Mouse (Mus musculus) stomach, embryonic 14.5 days (tissue): ENCODE results near the gene Fdx1. TPM values are rescaled to one million over a fixed set of nuclear protein-coding genes. Genes with fewer than 3 reads are reported as not detected.
A peak's percentile ranks its signal among the peaks of the same experiment; 100 is the strongest.

Source experiments
- ATAC-seq: fragments of 200-750 bp; cut with Nextera tagmentation; 2 replicates; pipeline ENCODE4 v1.8.0; 2017; ENCODE audit warnings: low read depth, moderate TSS enrichment; ENCODE audit not compliant: insufficient number of reproducible peaks, insufficient read depth, low FRiP score
- H3K27ac ChIP-seq: fragments of 300-500 bp; sonication (generic); 2 replicates; pipeline ENCODE4 v1.5.1; 2014; ENCODE audit warnings: mild to moderate bottlenecking, low read length, moderate library complexity, mixed read lengths
- H3K27me3 ChIP-seq: fragments of 300-500 bp; sonication (generic); 2 replicates; pipeline ENCODE4 v1.6.1; 2014; ENCODE audit warnings: low read length, control low read depth, mixed read lengths; ENCODE audit not compliant: control insufficient read depth, insufficient read depth
- H3K36me3 ChIP-seq: fragments of 300-500 bp; sonication (generic); 2 replicates; pipeline ENCODE4 v1.6.1; 2014; ENCODE audit warnings: mild to moderate bottlenecking, control low read depth, low read length, moderate library complexity, mixed read lengths; ENCODE audit not compliant: control insufficient read depth, insufficient read depth
- H3K4me1 ChIP-seq: fragments of 300-500 bp; sonication (generic); 2 replicates; pipeline ENCODE4 v1.6.1; 2014; ENCODE audit warnings: low read length, control low read depth, mixed read lengths; ENCODE audit not compliant: control insufficient read depth, insufficient read depth
- H3K4me2 ChIP-seq: fragments of 300-500 bp; sonication (generic); replicated peaks from 2 replicates; pipeline ENCODE4 v1.6.1; 2014; ENCODE audit warnings: low read depth, low read length, control low read depth
- H3K4me3 ChIP-seq: fragments of 300-500 bp; sonication (generic); 2 replicates; pipeline ENCODE4 v1.5.1; 2014; ENCODE audit warnings: low read depth, low read length, control low read depth
- H3K9ac ChIP-seq: fragments of 300-500 bp; sonication (generic); replicated peaks from 2 replicates; pipeline ENCODE4 v1.6.1; 2014; ENCODE audit warnings: low read depth, mild to moderate bottlenecking, control low read depth, low read length, moderate library complexity, mixed read lengths
- H3K9me3 ChIP-seq: fragments of 300-500 bp; sonication (generic); 2 replicates; pipeline ENCODE4 v1.6.1; 2016; ENCODE audit warnings: low read depth, low read length, control low read depth; ENCODE audit not compliant: control insufficient read depth
- WGBS: fragments of 180-500 bp; shearing (Covaris S2); extraction: QIAGEN DNeasy Blood & Tissue Kit; methylation state at CpG from one replicate; pipeline ENCODE4 v1.1.7; 2014; 5-methylcytosine and 5-hydroxymethylcytosine counted together
- polyA plus RNA-seq: library from polyadenylated mRNA; unstranded; fragments of >200 nt; fragmentation: Nextera tagmentation; extraction: Ambion mirVana; gene quantifications from 2 replicates; pipeline ENCODE4 v1.2.1, GENCODE M21; 2014

The Fdx1 gene
- polyA plus RNA-seq, 1 experiment from 2014 or later = 75.2 TPM

- H3K9ac ChIP-seq = no peak overlapping the region
- H3K9me3 ChIP-seq = no peaks in the 10 kb centered on the region
- 72% methylated on average over 4 of the region's 4 CpGs for WGBS
- no peaks in the 10 kb centered on the region for H3K4me1 ChIP-seq
- no peaks in the 10 kb centered on the region for H3K36me3 ChIP-seq
- no peak overlapping the region for H3K4me3 ChIP-seq
- no peak overlapping the region for H3K4me2 ChIP-seq
- no peak overlapping the region for H3K27ac ChIP-seq
- H3K27me3 ChIP-seq = no peaks in the 10 kb centered on the region
- ATAC-seq = no peak
These were observed 11.5 kb upstream of the Fdx1 start for GRCm38 (mm10) chr9:51974871-51975270.

- Histone ChIP-seq H3K4me3 (no peak overlapping the region), H3K9me3 (no peaks in the 10 kb centered on the region), H3K4me2 (no peak overlapping the region), H3K36me3 (no peaks in the 10 kb centered on the region), H3K27me3 (no peaks in the 10 kb centered on the region), H3K9ac (no peak overlapping the region), H3K27ac (no peak overlapping the region), H3K4me1 (no peaks in the 10 kb centered on the region)
- 39% methylated on average over 3 of the region's 3 CpGs for WGBS
- no peak for ATAC-seq
These were observed 10.5 kb upstream of the Fdx1 start for GRCm38 (mm10) chr9:51973846-51974245.

GRCm38 (mm10) chr9:51966373-51966772 is 3.0 kb upstream of the Fdx1 start:
- ATAC-seq = no peak
- Histone ChIP-seq H3K9me3 (no peaks in the 10 kb centered on the region), H3K27ac (no peak overlapping the region), H3K4me3 (no peak overlapping the region), H3K9ac (no peak overlapping the region), H3K27me3 (no peaks in the 10 kb centered on the region), H3K36me3 (no peaks in the 10 kb centered on the region), H3K4me2 (no peak overlapping the region), H3K4me1 (peaks cover 10% of the 10 kb centered on the region)

- 63% methylated on average over 6 of the region's 6 CpGs for WGBS
- H3K4me3 ChIP-seq = no peak overlapping the region
These were observed 754 bp upstream of the Fdx1 start for GRCm38 (mm10) chr9:51964110-51964509.

GRCm38 (mm10) chr9:51961190-51961909 is 2.0 kb downstream of the Fdx1 start:
- no peak overlapping the region for H3K4me3 ChIP-seq
- ATAC-seq = no peak
- 57% methylated on average over 6 of the region's 6 CpGs for WGBS
- H3K9me3 ChIP-seq = no peaks in the 10 kb centered on the region
- no peak overlapping the region for H3K9ac ChIP-seq
- no peaks in the 10 kb centered on the region for H3K27me3 ChIP-seq
- peaks cover 21% of the 10 kb centered on the region for H3K4me1 ChIP-seq
- H3K27ac ChIP-seq = no peak overlapping the region
- H3K4me2 ChIP-seq = no peak overlapping the region
- no peaks in the 10 kb centered on the region; the same call in 1 of the 2 replicates for H3K36me3 ChIP-seq

More at GRCm38 (mm10) chr9:51964110-51964509, 754 bp upstream of the Fdx1 start:
- H3K9ac ChIP-seq = no peak overlapping the region
- no peaks in the 10 kb centered on the region for H3K27me3 ChIP-seq
- H3K4me1 ChIP-seq = peaks cover 21% of the 10 kb centered on the region
- ATAC-seq = no peak
- H3K27ac ChIP-seq = no peak overlapping the region
- 0 out of 2 replicates have a peak overlapping the region, but pooled peaks have one; percentile 69 for H3K4me2 ChIP-seq
- no peaks in the 10 kb centered on the region for H3K36me3 ChIP-seq
- H3K9me3 ChIP-seq = no peaks in the 10 kb centered on the region

- H3K4me1 ChIP-seq = peaks cover 21% of the 10 kb centered on the region
- no peak overlapping the region for H3K9ac ChIP-seq
- 61% methylated on average over 2 of the region's 2 CpGs for WGBS
- H3K4me3 ChIP-seq = no peak overlapping the region
- H3K9me3 ChIP-seq = no peaks in the 10 kb centered on the region
- no peaks in the 10 kb centered on the region for H3K27me3 ChIP-seq
- H3K4me2 ChIP-seq = no peak overlapping the region
- H3K27ac ChIP-seq = no peak overlapping the region
- H3K36me3 ChIP-seq = peaks cover 3% of the 10 kb centered on the region; the same call in 1 of the 2 replicates
- ATAC-seq = no peak
These were observed 3.0 kb downstream of the Fdx1 start for GRCm38 (mm10) chr9:51960331-51960730.

GRCm38 (mm10) chr9:51958981-51959380 is 4.4 kb downstream of the Fdx1 start:
- no peak for ATAC-seq
- Histone ChIP-seq H3K27me3 (no peaks in the 10 kb centered on the region), H3K36me3 (peaks cover 3% of the 10 kb centered on the region; the same call in 1 of the 2 replicates), H3K27ac (no peak overlapping the region), H3K9ac (no peak overlapping the region), H3K9me3 (no peaks in the 10 kb centered on the region), H3K4me2 (no peak overlapping the region), H3K4me1 (peaks cover 21% of the 10 kb centered on the region), H3K4me3 (no peak overlapping the region)

- peaks cover 14% of the 10 kb centered on the region; the same call in 1 of the 2 replicates for H3K4me1 ChIP-seq
- ATAC-seq = no peak
- no peak overlapping the region for H3K4me2 ChIP-seq
- H3K9ac ChIP-seq = no peak overlapping the region
- H3K4me3 ChIP-seq = no peak overlapping the region
- no peaks in the 10 kb centered on the region for H3K27me3 ChIP-seq
- WGBS = 75% methylated on average over 8 of the region's 8 CpGs
- H3K27ac ChIP-seq = no peak overlapping the region
- H3K36me3 ChIP-seq = peaks cover 3% of the 10 kb centered on the region; the same call in 1 of the 2 replicates
- no peaks in the 10 kb centered on the region for H3K9me3 ChIP-seq
These were observed 6.3 kb downstream of the Fdx1 start for GRCm38 (mm10) chr9:51957025-51957424.

- Histone ChIP-seq H3K4me1 (peaks cover 12% of the 10 kb centered on the region; the same call in 1 of the 2 replicates), H3K27me3 (no peaks in the 10 kb centered on the region), H3K36me3 (peaks cover 3% of the 10 kb centered on the region; the same call in 1 of the 2 replicates), H3K4me3 (no peak overlapping the region), H3K27ac (no peak overlapping the region), H3K9ac (no peak overlapping the region), H3K4me2 (no peak overlapping the region), H3K9me3 (no peaks in the 10 kb centered on the region)
- WGBS = 80% methylated on average over 2 of the region's 2 CpGs
- ATAC-seq = no peak
These were observed 6.9 kb downstream of the Fdx1 start for GRCm38 (mm10) chr9:51956484-51956883.
